Mouse (Mus musculus) left cerebral cortex, postnatal 10 days (tissue): ENCODE data around the gene Thy1. TPM values are rescaled to one million over a fixed set of nuclear protein-coding genes. Genes with fewer than 3 reads are reported as not detected.
A peak's percentile ranks its signal among the peaks of the same experiment; 100 is the strongest.

Experiments
- DNase-seq, 2 experiments: peaks; one replicate each; pipeline ENCODE4 v3.0.0; 2021 to 2022; ENCODE audit warnings: low spot score in 2 of 2, mixed read lengths in 1 of 2; ENCODE audit errors: extremely low spot score in 1 of 2
- intact Hi-C: fragments of 180-260 bp; cut with DNase I; formaldehyde crosslinking; loops from one replicate; pipeline ENCODE4 v1.15.1; 2025
- total RNA-seq, 2 experiments: library from RNA; stranded (reverse); gene quantifications; 2 replicates each; pipeline ENCODE4 v1.2.3; 2021

The Thy1 gene
- total RNA-seq, 2 experiments from 2014 or later = 704 to 725 TPM

GRCm38 (mm10) chr9:44076764-44077120 lies 33.6 kb downstream of the Thy1 start:
- intact Hi-C loops = no loop called here

GRCm38 (mm10) chr9:44077266-44077910 lies 34.2 kb downstream of the Thy1 start:
- intact Hi-C loops = no loop called here
- no peak for DNase-seq

More at GRCm38 (mm10) chr9:44076764-44077120, 33.6 kb downstream of the Thy1 start:
- DNase-seq = peak in 1 of 2 experiments; percentile 68

DNA sequence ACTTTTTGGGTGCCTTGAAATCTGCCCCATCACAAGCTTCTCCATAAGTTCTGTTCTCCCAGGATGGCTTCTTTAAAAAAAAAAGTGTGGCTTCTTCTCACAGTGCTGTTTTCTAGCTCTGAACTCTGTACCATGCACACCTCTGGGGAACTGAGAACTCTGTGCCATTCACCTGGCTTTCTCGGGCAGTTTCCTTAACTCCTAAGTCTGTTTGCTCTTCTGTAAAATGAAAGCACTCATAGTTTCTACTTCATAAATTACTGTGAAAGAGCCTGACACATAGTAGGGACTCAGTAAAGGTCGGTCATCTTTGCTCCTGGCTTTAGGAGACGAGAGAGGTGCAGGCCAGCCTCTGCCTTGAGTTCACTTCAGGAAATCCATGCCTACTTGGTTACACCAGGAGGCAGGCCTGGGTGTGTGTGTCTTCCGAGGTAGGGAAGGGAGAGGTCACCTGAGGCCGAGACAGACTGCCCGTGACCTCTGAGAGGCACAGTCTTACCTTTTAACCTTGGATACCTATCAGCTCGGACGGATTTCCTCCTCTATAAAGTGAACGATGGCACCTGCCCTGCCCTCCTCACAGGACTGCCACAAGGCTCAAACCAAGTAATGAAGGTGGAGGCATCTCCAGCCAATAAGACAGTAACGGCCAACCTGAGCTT lies 35.1 kb downstream of the Thy1 start:
- DNase-seq = no peak
- intact Hi-C loops = no loop called here

- peak; percentile 36 to 84 for DNase-seq
- intact Hi-C loops = no loop called here
Observed at GRCm38 (mm10) chr9:44078955-44079756, 36.0 kb downstream of the Thy1 start.

DNA sequence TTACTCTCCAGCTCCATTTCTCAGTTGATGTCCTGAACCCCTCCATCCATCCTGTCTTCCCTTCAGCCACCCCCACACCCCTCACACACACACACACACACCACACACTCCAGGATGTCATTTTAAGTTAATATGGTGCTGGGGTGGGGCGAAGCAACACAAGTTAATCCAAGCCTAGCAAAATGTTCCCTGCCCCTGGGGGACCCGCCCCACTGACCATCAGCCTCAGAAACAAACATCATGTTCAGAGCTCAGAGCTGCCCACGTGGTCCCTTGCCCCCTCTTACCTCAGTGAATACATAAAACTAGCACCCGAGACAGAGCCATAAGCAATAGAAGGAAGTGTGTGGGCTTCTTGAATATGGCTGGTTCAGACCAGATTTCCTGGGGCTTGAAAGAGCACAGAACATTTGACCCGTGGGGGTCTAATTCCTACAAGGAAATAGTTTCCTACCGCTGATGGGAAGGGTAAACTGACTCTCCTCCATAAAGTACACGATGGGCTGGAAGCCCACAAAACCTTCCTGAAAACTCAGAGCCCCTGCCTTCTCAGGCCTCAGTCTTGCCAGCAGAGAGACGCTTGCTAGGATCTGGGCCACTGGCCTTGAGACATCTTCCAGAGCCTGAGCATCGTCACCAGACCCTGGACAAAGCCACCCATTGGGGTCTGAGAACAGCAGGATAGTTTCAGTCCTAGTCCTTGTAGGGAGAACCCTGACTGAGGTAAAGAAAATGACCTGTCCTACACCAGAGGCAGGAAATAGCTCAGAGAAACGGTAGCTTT lies 37.0 kb downstream of the Thy1 start:
- intact Hi-C loops = no loop called here
- DNase-seq = no peak

DNA sequence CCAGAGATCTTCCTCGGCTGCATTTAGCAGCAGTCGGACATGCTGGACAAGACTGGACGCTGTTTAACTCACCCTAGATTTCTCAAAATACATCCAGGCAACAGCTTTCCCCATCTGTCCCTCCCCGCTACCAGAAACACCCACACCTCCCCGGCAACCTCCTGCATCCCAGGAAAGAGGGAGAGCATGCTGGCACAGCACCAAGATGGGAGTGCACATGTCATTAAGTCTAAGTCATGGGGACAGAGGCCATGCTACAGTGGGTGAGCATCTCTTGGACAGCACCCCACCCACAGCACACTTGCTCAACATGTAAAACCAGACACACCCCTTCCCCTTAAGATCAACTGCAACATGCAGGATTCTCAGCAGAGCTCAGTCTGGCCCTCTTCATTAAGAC lies 37.8 kb downstream of the Thy1 start:
- peak in 1 of 2 experiments; percentile 69 for DNase-seq
- intact Hi-C loops = no loop called here

GRCm38 (mm10) chr9:44081581-44081980 lies 38.4 kb downstream of the Thy1 start:
- intact Hi-C loops = no loop called here
- DNase-seq = no peak

DNA sequence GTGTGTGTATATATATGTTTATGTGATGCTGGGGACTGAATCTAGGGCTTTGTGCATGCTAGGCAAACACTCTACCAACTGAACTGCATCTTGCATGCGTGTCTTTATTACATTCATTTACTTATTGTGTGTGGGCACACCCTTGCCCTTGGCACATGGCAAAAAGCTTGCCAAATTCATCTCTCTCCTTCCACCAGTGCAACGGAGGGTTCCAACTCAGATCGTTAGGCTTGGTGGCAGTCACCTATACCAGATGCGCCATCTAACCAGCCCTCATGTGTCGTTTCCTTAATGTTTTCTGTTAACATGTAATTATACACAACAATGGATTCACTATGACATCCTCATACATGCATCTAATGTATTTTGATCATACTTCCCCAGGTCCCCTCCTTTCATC lies 39.1 kb downstream of the Thy1 start:
- intact Hi-C loops = no loop called here
- no peak for DNase-seq

- peak in 1 of 2 experiments; percentile 74 for DNase-seq
- intact Hi-C loops = no loop called here
Observed at GRCm38 (mm10) chr9:44083392-44084121, 40.4 kb downstream of the Thy1 start.

- no peak for DNase-seq
- intact Hi-C loops = no loop called here
Observed at GRCm38 (mm10) chr9:44084236-44084635, 41.1 kb downstream of the Thy1 start.

DNA sequence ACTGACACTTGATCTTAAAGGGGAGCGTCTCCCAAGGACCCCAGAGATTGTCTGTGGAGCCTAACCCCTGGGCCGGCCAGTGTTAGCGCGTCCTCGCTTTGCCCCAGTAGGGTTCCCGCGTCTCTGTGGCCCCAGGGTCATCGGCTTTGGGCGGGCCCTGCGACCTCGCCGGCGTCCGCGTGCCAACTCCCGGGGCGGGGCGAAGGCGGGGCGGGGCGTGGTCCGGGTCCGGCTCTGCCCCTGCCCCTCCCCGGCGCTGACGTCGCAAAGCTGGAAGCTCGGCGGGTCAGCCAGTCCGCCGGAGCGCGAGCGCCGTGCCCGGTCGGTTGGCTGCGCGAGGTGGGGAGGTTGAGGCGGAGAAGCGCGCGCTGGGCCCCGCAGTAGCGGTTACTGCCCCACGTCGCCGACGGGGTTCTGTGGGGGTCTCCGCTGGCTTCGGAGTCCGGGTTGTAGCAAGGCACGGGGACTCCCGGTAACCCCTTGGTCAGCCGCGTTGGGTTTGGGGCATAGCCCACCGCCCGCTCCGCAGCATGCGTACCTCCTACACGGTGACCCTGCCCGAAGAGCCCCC lies 41.6 kb downstream of the Thy1 start:
- DNase-seq = peak; percentile 77 to 95
- intact Hi-C loops = no loop called here

DNA sequence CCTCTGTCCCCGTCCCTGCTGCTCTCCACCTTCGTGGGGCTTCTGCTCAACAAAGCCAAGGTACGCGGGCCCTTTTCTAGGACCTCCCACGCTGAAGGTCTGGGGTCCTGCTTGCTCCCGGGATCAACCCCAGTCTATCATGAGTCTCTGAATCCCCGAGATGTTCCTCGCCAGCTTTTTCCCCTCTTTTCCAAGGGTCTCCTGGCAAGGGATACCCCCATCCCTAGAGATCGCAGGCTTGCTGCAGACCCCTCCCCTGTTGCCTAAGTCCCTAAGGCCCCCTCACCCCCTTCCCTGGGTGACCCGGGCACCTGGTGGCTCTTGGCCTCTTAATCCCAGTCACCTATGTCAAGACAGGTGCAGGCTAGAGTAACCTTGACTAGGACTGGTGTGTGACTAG lies 42.1 kb downstream of the Thy1 start:
- no peak for DNase-seq
- intact Hi-C loops = no loop called here

- intact Hi-C loops = no loop called here
- DNase-seq = peak in 1 of 2 experiments; percentile 62
Observed at GRCm38 (mm10) chr9:44085741-44086665, 42.8 kb downstream of the Thy1 start.

DNA sequence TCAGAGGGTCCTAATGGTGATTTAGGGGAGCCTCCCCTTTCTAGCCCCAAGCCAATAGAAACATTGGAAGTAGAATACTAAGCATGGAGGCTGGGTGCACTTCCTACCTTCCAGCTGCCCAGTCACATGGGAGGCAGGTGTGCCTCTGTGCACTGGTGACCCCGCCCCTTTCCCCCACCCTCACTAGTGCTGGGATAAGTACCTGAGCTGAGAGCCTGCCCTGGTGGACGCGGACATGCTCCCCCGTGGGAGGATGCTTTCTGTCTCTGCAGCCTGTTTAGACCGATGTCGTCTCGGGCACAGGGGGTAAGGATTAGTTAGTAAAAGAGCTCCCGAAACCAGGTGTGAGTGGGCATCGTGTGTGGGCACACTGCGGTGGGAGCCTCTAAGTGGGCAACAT lies 43.8 kb downstream of the Thy1 start:
- DNase-seq = no peak
- intact Hi-C loops = no loop called here

- intact Hi-C loops = no loop called here
- peak in 1 of 2 experiments; percentile 63 for DNase-seq
Observed at GRCm38 (mm10) chr9:44087761-44088455, 44.7 kb downstream of the Thy1 start.

- DNase-seq = no peak
- intact Hi-C loops = no loop called here
Observed at GRCm38 (mm10) chr9:44088877-44089608, 45.9 kb downstream of the Thy1 start.
